Mouse (Mus musculus): ENCODE results near the gene Pkhd1. TPM values are rescaled to one million over a fixed set of nuclear protein-coding genes. Genes with fewer than 3 reads are reported as not detected.

The Pkhd1 gene
- polyA plus RNA-seq, 1 experiment from 2014 or later: 0.45 TPM

DNA sequence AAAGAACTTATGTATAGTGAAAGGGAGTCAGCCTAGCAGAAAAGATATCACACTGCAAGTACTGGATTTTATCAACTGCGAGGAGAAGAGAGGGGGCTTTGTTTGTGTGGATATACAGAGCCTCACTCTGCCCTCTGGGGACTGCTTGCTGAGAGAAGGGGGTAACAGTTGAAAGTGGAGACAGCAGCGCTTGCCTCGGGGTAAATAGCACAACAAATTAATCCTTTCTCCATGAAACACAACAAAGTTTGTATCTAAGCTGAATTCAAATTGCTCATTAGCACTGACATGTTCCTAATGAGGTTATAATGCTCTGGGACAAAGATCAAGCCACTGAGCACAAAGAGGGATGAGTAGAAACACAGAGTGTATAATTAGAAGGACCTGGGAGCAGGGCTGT, 273.2 kb downstream of the Pkhd1 start:
- Histone ChIP-seq H3K27ac (ENCODE audit: low read length) (no peak overlapping the region), H3K4me3 (ENCODE audit: low read length) (no peak overlapping the region), H3K4me1 (ENCODE audit: control insufficient read depth, insufficient read depth, low read length) (no peaks in the 10 kb centered on the region), H3K36me3 (ENCODE audit: control insufficient read depth, insufficient read depth, low read length) (no peaks in the 10 kb centered on the region), H3K4me2 (ENCODE audit: low read depth, low read length) (no peak overlapping the region), H3K27me3 (replicated peaks; ENCODE audit: control insufficient read depth, insufficient read depth, low read length) (no peaks in the 10 kb centered on the region), H3K9me3 (ENCODE audit: control insufficient read depth, low read length) (no peaks in the 10 kb centered on the region), H3K9ac (ENCODE audit: low read depth, low read length) (no peak overlapping the region)
- no peak for ATAC-seq
- WGBS: 43% methylated on average over 3 of the region's 3 CpGs

DNA sequence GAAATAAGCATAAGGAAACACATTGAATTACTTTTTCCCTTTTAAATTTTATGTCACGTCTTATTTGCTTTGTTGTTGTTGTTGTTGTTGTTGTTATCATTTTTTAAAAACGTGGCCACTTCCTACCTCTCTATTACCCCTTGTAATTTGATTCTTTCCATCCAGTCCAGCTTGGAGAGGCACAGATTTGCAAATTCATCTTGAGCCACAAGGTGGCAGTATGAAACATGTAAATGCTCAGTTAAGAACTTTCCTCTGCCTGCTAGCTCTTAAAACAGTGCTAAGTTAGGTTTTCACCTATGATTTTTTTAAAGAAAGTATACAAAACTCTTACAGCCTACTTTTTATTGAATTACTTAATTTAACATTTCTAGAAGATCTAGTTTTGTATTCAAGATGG, 306.4 kb downstream of the Pkhd1 start:
- Histone ChIP-seq H3K4me3 (ENCODE audit: low read length) (no peak overlapping the region), H3K27ac (ENCODE audit: low read length) (no peak overlapping the region), H3K36me3 (ENCODE audit: control insufficient read depth, insufficient read depth, low read length) (no peaks in the 10 kb centered on the region), H3K4me2 (ENCODE audit: low read depth, low read length) (no peak overlapping the region), H3K9me3 (ENCODE audit: control insufficient read depth, low read length) (no peaks in the 10 kb centered on the region), H3K4me1 (ENCODE audit: control insufficient read depth, insufficient read depth, low read length) (no peaks in the 10 kb centered on the region), H3K9ac (ENCODE audit: low read depth, low read length) (no peak overlapping the region), H3K27me3 (replicated peaks; ENCODE audit: control insufficient read depth, insufficient read depth, low read length) (no peaks in the 10 kb centered on the region)
- WGBS: 6% methylated on average over 2 of the region's 2 CpGs
- ATAC-seq: no peak

DNA sequence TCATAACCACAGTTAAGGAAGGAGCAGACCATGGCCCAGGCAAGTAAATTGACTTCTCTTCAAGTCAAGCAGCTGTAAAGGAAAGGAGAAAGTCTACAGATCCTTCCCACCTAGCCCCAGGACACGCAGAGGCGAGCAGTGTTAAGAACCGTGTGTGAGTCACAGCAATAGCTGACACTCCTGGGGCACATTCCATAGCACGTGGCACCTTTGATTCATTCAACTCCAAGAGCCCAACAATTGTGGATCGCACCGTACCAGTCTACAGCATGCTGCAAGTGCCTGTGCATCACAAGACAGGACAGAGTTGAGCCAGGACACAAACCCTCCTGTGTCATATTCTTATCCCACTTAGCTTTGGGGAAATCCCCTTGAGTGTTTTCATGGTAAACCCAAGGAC, 306.9 kb downstream of the Pkhd1 start:
- H3K36me3 ChIP-seq (ENCODE audit: control insufficient read depth, insufficient read depth, low read length): no peaks in the 10 kb centered on the region
- H3K27ac ChIP-seq (ENCODE audit: low read length): no peak overlapping the region
- no peak for ATAC-seq
- H3K4me3 ChIP-seq (ENCODE audit: low read length): no peak overlapping the region
- no peaks in the 10 kb centered on the region for H3K27me3 ChIP-seq (replicated peaks; ENCODE audit: control insufficient read depth, insufficient read depth, low read length)
- WGBS: 75% methylated on average over 6 of the region's 6 CpGs
- H3K4me1 ChIP-seq (ENCODE audit: control insufficient read depth, insufficient read depth, low read length): no peaks in the 10 kb centered on the region
- H3K4me2 ChIP-seq (ENCODE audit: low read depth, low read length): no peak overlapping the region
- H3K9ac ChIP-seq (ENCODE audit: low read depth, low read length): no peak overlapping the region
- H3K9me3 ChIP-seq (ENCODE audit: control insufficient read depth, low read length): no peaks in the 10 kb centered on the region

DNA sequence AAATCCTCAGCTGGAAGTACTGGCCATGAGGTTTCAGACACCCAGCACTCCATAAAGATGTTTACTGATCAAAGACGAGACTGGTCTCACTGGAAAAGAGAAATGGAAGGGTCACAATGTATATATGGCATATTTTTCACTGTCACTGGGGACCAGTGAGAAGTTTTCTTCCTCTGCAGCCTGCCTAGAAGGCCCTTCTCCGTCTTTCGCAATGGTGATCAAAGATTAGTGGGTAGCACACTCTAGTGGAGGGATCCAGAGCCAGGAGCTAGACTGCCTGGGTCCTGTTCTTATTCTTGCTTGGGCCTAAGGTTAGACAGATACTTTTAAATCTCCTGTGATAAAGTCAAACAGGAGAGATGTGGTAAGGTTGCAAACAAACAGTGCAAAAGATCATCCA, 311.7 kb downstream of the Pkhd1 start:
- Histone ChIP-seq H3K9ac (ENCODE audit: low read depth, low read length) (no peak overlapping the region), H3K27me3 (replicated peaks; ENCODE audit: control insufficient read depth, insufficient read depth, low read length) (no peaks in the 10 kb centered on the region), H3K36me3 (ENCODE audit: control insufficient read depth, insufficient read depth, low read length) (no peaks in the 10 kb centered on the region), H3K4me1 (ENCODE audit: control insufficient read depth, insufficient read depth, low read length) (no peaks in the 10 kb centered on the region), H3K4me3 (ENCODE audit: low read length) (no peak overlapping the region), H3K9me3 (ENCODE audit: control insufficient read depth, low read length) (no peaks in the 10 kb centered on the region), H3K4me2 (ENCODE audit: low read depth, low read length) (no peak overlapping the region), H3K27ac (ENCODE audit: low read length) (no peak overlapping the region)
- no peak for ATAC-seq
- 55% methylated on average over 3 of the region's 3 CpGs for WGBS

DNA sequence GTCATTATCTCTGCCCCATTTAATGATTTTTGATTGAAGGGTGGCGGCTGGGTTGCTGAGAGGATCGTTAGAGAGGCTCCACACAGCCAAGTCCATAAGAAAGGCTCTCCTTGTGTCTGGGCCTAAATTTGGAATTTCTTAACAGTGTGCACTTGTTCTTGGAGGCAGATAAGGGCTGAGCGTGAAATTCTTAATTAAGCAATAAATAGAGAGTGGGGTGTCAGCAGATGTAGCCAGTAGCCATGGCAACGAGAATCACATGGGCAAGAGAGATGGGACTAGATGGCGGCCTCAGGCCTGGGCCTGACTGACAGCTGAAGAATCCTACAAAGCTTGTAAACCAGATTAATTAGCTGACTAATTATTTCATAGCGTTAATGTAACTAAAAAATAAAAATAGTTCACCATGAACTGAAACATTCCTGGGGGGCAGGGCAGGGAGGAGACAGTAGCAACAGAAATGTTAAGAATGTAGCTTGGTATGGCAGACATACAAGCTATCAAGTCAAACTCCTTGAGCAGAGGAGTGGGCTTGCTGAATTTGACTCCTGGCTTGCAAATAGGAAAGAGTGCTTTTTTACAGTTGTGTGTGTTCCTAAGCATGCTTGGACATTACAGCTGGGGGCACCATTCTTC, 314.8 kb downstream of the Pkhd1 start:
- H3K27me3 ChIP-seq (replicated peaks; ENCODE audit: control insufficient read depth, insufficient read depth, low read length): no peaks in the 10 kb centered on the region

DNA sequence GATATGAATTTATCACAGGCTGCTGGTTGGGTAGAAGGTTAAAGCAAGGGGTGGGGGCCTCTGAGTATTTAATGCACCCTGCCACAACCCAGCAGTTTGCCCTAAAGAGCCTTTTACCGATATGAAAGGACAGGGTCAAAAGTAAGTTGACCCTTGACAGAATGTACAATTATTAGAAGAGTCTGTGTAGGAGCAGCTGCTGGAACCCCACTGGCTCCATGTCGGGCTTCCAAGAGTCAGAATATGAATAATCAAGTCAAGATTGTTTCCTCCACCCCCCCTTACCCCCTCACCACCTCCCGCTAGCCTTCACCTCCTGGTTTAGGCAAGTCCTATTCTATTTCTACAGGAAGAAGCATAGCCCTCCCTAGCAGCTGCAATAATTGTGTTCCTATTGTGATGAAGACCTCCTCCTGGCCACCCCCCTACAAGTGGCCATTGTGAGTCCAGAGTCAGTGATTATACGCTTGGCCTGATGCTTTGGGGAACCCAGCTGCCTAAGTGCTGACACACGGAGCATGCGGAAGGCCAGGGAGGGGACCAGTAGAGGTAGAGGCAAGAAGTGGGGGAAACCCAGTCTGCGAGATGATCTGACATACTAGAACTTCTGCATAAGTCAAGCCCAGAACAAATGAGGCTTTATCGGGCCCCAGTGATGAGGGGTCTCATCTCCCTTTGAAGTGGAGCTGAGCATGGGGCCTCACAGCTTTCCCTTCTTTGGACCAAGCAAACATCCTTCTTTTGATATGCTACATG, 315.5 kb downstream of the Pkhd1 start:
- Histone ChIP-seq H3K4me2 (ENCODE audit: low read depth, low read length) (no peak overlapping the region), H3K27ac (ENCODE audit: low read length) (no peak overlapping the region), H3K4me1 (ENCODE audit: control insufficient read depth, insufficient read depth, low read length) (no peaks in the 10 kb centered on the region), H3K4me3 (ENCODE audit: low read length) (no peak overlapping the region), H3K36me3 (ENCODE audit: control insufficient read depth, insufficient read depth, low read length) (no peaks in the 10 kb centered on the region), H3K9me3 (ENCODE audit: control insufficient read depth, low read length) (no peaks in the 10 kb centered on the region), H3K9ac (ENCODE audit: low read depth, low read length) (no peak overlapping the region), H3K27me3 (replicated peaks; ENCODE audit: control insufficient read depth, insufficient read depth, low read length) (no peaks in the 10 kb centered on the region)
- no peak for ATAC-seq
- 73% methylated on average over 8 of the region's 8 CpGs for WGBS

More for the DNA sequence above, 314.8 kb downstream of the Pkhd1 start:
- H3K4me3 ChIP-seq (ENCODE audit: low read length): no peak overlapping the region
- no peaks in the 10 kb centered on the region for H3K9me3 ChIP-seq (ENCODE audit: control insufficient read depth, low read length)
- H3K27ac ChIP-seq (ENCODE audit: low read length): no peak overlapping the region
- no peak overlapping the region for H3K9ac ChIP-seq (ENCODE audit: low read depth, low read length)
- H3K36me3 ChIP-seq (ENCODE audit: control insufficient read depth, insufficient read depth, low read length): no peaks in the 10 kb centered on the region
- ATAC-seq: no peak
- WGBS: 73% methylated on average over 6 of the region's 6 CpGs
- H3K4me1 ChIP-seq (ENCODE audit: control insufficient read depth, insufficient read depth, low read length): no peaks in the 10 kb centered on the region
- no peak overlapping the region for H3K4me2 ChIP-seq (ENCODE audit: low read depth, low read length)

DNA sequence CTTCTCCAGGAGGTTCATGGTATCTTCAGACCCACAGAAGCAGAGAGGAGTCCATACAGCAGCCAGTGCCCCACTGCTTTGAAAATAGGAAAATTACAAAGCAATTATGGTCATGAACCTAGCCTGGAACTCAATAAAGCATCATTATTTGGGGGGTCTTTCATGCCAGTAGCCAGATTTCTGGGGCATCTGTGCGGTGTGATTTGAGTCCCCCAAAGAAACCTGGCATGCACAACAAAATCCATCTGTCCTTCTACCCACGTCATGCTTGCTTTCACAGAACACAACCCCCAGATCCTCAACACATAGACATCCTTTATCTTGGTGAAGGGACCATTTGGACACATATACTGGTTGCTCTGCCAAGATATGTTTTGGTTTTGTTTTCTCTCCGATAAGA, 316.2 kb downstream of the Pkhd1 start:
- Histone ChIP-seq H3K4me1 (ENCODE audit: control insufficient read depth, insufficient read depth, low read length) (no peaks in the 10 kb centered on the region), H3K4me2 (ENCODE audit: low read depth, low read length) (no peak overlapping the region), H3K27me3 (replicated peaks; ENCODE audit: control insufficient read depth, insufficient read depth, low read length) (no peaks in the 10 kb centered on the region), H3K4me3 (ENCODE audit: low read length) (no peak overlapping the region), H3K9me3 (ENCODE audit: control insufficient read depth, low read length) (no peaks in the 10 kb centered on the region), H3K9ac (ENCODE audit: low read depth, low read length) (no peak overlapping the region), H3K36me3 (ENCODE audit: control insufficient read depth, insufficient read depth, low read length) (no peaks in the 10 kb centered on the region), H3K27ac (ENCODE audit: low read length) (no peak overlapping the region)
- no peak for ATAC-seq
- 82% methylated on average over 3 of the region's 3 CpGs for WGBS

DNA sequence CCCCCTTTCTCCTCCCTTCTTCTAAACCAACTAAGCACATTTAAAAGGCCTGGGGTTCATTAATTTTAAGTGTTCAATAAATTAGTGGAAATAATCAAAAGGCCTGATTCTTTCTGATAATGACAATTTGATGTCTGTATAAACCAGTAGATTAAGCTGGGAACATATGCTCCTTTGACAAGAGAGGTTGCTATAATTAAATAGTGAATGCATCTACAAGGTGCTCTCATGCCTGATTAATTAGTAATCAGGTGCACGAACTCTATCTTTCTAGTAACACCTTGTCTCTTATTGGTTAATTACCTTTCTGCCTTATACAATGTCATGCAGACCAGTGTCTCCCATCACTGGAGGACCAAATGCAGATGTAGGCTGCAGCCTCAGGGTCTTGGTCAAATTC, 329.2 kb downstream of the Pkhd1 start:
- no peak for ATAC-seq
- Histone ChIP-seq H3K27me3 (replicated peaks; ENCODE audit: control insufficient read depth, insufficient read depth, low read length) (no peaks in the 10 kb centered on the region), H3K9ac (ENCODE audit: low read depth, low read length) (no peak overlapping the region), H3K36me3 (ENCODE audit: control insufficient read depth, insufficient read depth, low read length) (no peaks in the 10 kb centered on the region), H3K4me3 (ENCODE audit: low read length) (no peak overlapping the region), H3K9me3 (ENCODE audit: control insufficient read depth, low read length) (no peaks in the 10 kb centered on the region), H3K4me1 (ENCODE audit: control insufficient read depth, insufficient read depth, low read length) (no peaks in the 10 kb centered on the region), H3K27ac (ENCODE audit: low read length) (no peak overlapping the region), H3K4me2 (ENCODE audit: low read depth, low read length) (no peak overlapping the region)
- 77% methylated on average over 1 of the region's 1 CpGs for WGBS

DNA sequence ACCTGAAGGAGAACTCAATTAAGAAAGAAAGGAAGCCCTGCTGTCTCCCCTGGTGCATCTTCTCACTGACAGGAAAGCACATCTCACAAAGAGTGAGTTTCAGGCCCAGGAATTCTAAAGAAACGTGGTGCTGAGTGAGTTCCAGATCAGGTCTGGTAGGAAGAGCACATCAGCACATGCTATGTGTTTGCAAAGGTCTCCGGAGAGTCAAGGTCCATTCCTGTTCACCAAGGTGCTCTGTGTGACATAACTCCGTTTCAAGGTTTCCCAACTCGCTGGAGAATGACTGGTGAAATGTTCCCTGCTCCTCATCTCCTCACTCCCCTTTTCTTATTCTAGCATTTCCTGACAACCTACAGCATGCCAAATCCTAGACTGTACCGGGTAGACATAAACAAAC, 357.5 kb downstream of the Pkhd1 start:
- no peaks in the 10 kb centered on the region for H3K4me1 ChIP-seq (ENCODE audit: control insufficient read depth, insufficient read depth, low read length)
- no peaks in the 10 kb centered on the region for H3K27me3 ChIP-seq (replicated peaks; ENCODE audit: control insufficient read depth, insufficient read depth, low read length)
- H3K36me3 ChIP-seq (ENCODE audit: control insufficient read depth, insufficient read depth, low read length): no peaks in the 10 kb centered on the region
- H3K27ac ChIP-seq (ENCODE audit: low read length): no peak overlapping the region
- no peak overlapping the region for H3K4me2 ChIP-seq (ENCODE audit: low read depth, low read length)
- 61% methylated on average over 5 of the region's 5 CpGs for WGBS
- no peak for ATAC-seq
- no peaks in the 10 kb centered on the region for H3K9me3 ChIP-seq (ENCODE audit: control insufficient read depth, low read length)
- H3K9ac ChIP-seq (ENCODE audit: low read depth, low read length): no peak overlapping the region
- no peak overlapping the region for H3K4me3 ChIP-seq (ENCODE audit: low read length)

DNA sequence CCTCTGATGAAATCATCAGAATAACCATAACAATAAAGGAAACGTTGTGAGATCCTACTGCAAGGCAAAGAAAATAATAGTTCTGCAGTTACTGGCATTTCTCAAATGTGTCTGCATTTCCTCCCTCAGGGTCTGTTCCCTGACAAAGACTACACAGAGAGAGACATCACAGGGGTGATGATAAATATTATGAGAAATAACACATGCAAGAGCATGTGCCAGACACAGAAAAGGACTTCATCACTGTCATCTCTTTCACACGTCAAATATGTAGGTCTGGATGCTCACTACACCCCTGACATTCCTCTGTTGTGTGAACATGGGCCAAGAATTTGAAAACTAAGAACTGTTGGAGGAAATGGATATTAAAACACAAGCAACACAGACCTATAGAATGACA, 369.7 kb downstream of the Pkhd1 start:
- no peak overlapping the region for H3K27ac ChIP-seq (ENCODE audit: low read length)
- H3K27me3 ChIP-seq (replicated peaks; ENCODE audit: control insufficient read depth, insufficient read depth, low read length): no peaks in the 10 kb centered on the region
- no peak overlapping the region for H3K4me2 ChIP-seq (ENCODE audit: low read depth, low read length)
- no peaks in the 10 kb centered on the region for H3K9me3 ChIP-seq (ENCODE audit: control insufficient read depth, low read length)
- no peaks in the 10 kb centered on the region for H3K36me3 ChIP-seq (ENCODE audit: control insufficient read depth, insufficient read depth, low read length)
- WGBS: 47% methylated on average over 2 of the region's 2 CpGs
- no peak for ATAC-seq
- no peak overlapping the region for H3K4me3 ChIP-seq (ENCODE audit: low read length)
- no peak overlapping the region for H3K9ac ChIP-seq (ENCODE audit: low read depth, low read length)
- H3K4me1 ChIP-seq (ENCODE audit: control insufficient read depth, insufficient read depth, low read length): no peaks in the 10 kb centered on the region
